Mouse (Mus musculus): ENCODE measurements around the gene Sphk1. TPM values are rescaled to one million over a fixed set of nuclear protein-coding genes. Genes with fewer than 3 reads are reported as not detected.

Sphk1 gene
- polyA plus RNA-seq, 1 experiment from 2014 or later, result 3.3 TPM

- no peak overlapping the region for H3K4me3 ChIP-seq (replicated peaks; ENCODE audit: low read length)
- no peak overlapping the region for H3K4me2 ChIP-seq (ENCODE audit: low read length)
- H3K36me3 ChIP-seq (ENCODE audit: control insufficient read depth, insufficient read depth), result no peaks in the 10 kb centered on the region
- H3K4me1 ChIP-seq (replicated peaks; ENCODE audit: control insufficient read depth, insufficient read depth, low read length), result no peaks in the 10 kb centered on the region; the same call in 1 of the 2 replicates
- no peaks in the 10 kb centered on the region for H3K9me3 ChIP-seq (ENCODE audit: control insufficient read depth, low read length)
- no peaks in the 10 kb centered on the region for H3K27me3 ChIP-seq (replicated peaks; ENCODE audit: control insufficient read depth, insufficient read depth, low read length)
- ATAC-seq, result no peak
- WGBS, result 78% methylated on average over 7 of the region's 7 CpGs
- H3K9ac ChIP-seq (replicated peaks; ENCODE audit: low read depth, low read length), result no peak overlapping the region
- H3K27ac ChIP-seq (ENCODE audit: low read length), result no peak overlapping the region
These were observed 34.7 kb downstream of the Sphk1 start for GRCm38 (mm10) chr11:116565283-116566041.

GRCm38 (mm10) chr11:116567531-116567930 is 36.8 kb downstream of the Sphk1 start:
- H3K4me2 ChIP-seq (ENCODE audit: low read length), result no peak overlapping the region
- H3K27ac ChIP-seq (ENCODE audit: low read length), result no peak overlapping the region
- 90% methylated on average over 8 of the region's 8 CpGs for WGBS
- no peaks in the 10 kb centered on the region for H3K27me3 ChIP-seq (replicated peaks; ENCODE audit: control insufficient read depth, insufficient read depth, low read length)
- no peak overlapping the region for H3K4me3 ChIP-seq (replicated peaks; ENCODE audit: low read length)
- H3K4me1 ChIP-seq (replicated peaks; ENCODE audit: control insufficient read depth, insufficient read depth, low read length), result peaks cover 6% of the 10 kb centered on the region
- H3K36me3 ChIP-seq (ENCODE audit: control insufficient read depth, insufficient read depth), result no peaks in the 10 kb centered on the region
- no peak overlapping the region for H3K9ac ChIP-seq (replicated peaks; ENCODE audit: low read depth, low read length)
- ATAC-seq, result no peak
- H3K9me3 ChIP-seq (ENCODE audit: control insufficient read depth, low read length), result no peaks in the 10 kb centered on the region

- H3K9ac ChIP-seq (replicated peaks; ENCODE audit: low read depth, low read length), result no peak overlapping the region
- H3K36me3 ChIP-seq (ENCODE audit: control insufficient read depth, insufficient read depth), result no peaks in the 10 kb centered on the region
- ATAC-seq, result no peak
- H3K4me1 ChIP-seq (replicated peaks; ENCODE audit: control insufficient read depth, insufficient read depth, low read length), result peaks cover 25% of the 10 kb centered on the region
- 81% methylated on average over 7 of the region's 7 CpGs for WGBS
- no peak overlapping the region for H3K4me3 ChIP-seq (replicated peaks; ENCODE audit: low read length)
- no peak overlapping the region for H3K27ac ChIP-seq (ENCODE audit: low read length)
- no peaks in the 10 kb centered on the region for H3K9me3 ChIP-seq (ENCODE audit: control insufficient read depth, low read length)
- H3K4me2 ChIP-seq (ENCODE audit: low read length), result no peak overlapping the region
- no peaks in the 10 kb centered on the region for H3K27me3 ChIP-seq (replicated peaks; ENCODE audit: control insufficient read depth, insufficient read depth, low read length)
These were observed 40.1 kb downstream of the Sphk1 start for GRCm38 (mm10) chr11:116570821-116571220.

GRCm38 (mm10) chr11:116571767-116572679 is 41.3 kb downstream of the Sphk1 start:
- WGBS, result 79% methylated on average over 19 of the region's 19 CpGs
- peaks cover 33% of the 10 kb centered on the region for H3K4me1 ChIP-seq (replicated peaks; ENCODE audit: control insufficient read depth, insufficient read depth, low read length)

GRCm38 (mm10) chr11:116572756-116573543 is 42.2 kb downstream of the Sphk1 start:
- ATAC-seq, result no peak
- Histone ChIP-seq H3K36me3 (ENCODE audit: control insufficient read depth, insufficient read depth) (no peaks in the 10 kb centered on the region), H3K9me3 (ENCODE audit: control insufficient read depth, low read length) (no peaks in the 10 kb centered on the region), H3K4me3 (replicated peaks; ENCODE audit: low read length) (no peak overlapping the region), H3K4me1 (replicated peaks; ENCODE audit: control insufficient read depth, insufficient read depth, low read length) (peaks cover 33% of the 10 kb centered on the region), H3K4me2 (ENCODE audit: low read length) (no peak overlapping the region), H3K9ac (replicated peaks; ENCODE audit: low read depth, low read length) (no peak overlapping the region), H3K27me3 (replicated peaks; ENCODE audit: control insufficient read depth, insufficient read depth, low read length) (no peaks in the 10 kb centered on the region), H3K27ac (ENCODE audit: low read length) (no peak overlapping the region; the same call in 1 of the 2 replicates)
- WGBS, result 62% methylated on average over 12 of the region's 12 CpGs

More at GRCm38 (mm10) chr11:116571767-116572679, 41.3 kb downstream of the Sphk1 start:
- Histone ChIP-seq H3K27ac (ENCODE audit: low read length) (no peak overlapping the region), H3K36me3 (ENCODE audit: control insufficient read depth, insufficient read depth) (no peaks in the 10 kb centered on the region), H3K4me3 (replicated peaks; ENCODE audit: low read length) (no peak overlapping the region), H3K4me2 (ENCODE audit: low read length) (no peak overlapping the region), H3K9me3 (ENCODE audit: control insufficient read depth, low read length) (no peaks in the 10 kb centered on the region), H3K9ac (replicated peaks; ENCODE audit: low read depth, low read length) (no peak overlapping the region), H3K27me3 (replicated peaks; ENCODE audit: control insufficient read depth, insufficient read depth, low read length) (no peaks in the 10 kb centered on the region)
- no peak for ATAC-seq

- Histone ChIP-seq H3K9me3 (ENCODE audit: control insufficient read depth, low read length) (no peaks in the 10 kb centered on the region), H3K27me3 (replicated peaks; ENCODE audit: control insufficient read depth, insufficient read depth, low read length) (no peaks in the 10 kb centered on the region), H3K4me2 (ENCODE audit: low read length) (no peak overlapping the region), H3K36me3 (ENCODE audit: control insufficient read depth, insufficient read depth) (no peaks in the 10 kb centered on the region), H3K27ac (ENCODE audit: low read length) (no peak overlapping the region), H3K4me3 (replicated peaks; ENCODE audit: low read length) (no peak overlapping the region), H3K9ac (replicated peaks; ENCODE audit: low read depth, low read length) (no peak overlapping the region), H3K4me1 (replicated peaks; ENCODE audit: control insufficient read depth, insufficient read depth, low read length) (peaks cover 44% of the 10 kb centered on the region)
- ATAC-seq, result no peak
- WGBS, result 58% methylated on average over 6 of the region's 6 CpGs
These were observed 43.8 kb downstream of the Sphk1 start for GRCm38 (mm10) chr11:116574486-116574885.

GRCm38 (mm10) chr11:116574982-116575381 is 44.3 kb downstream of the Sphk1 start:
- ATAC-seq, result no peak
- H3K9me3 ChIP-seq (ENCODE audit: control insufficient read depth, low read length), result no peaks in the 10 kb centered on the region
- no peak overlapping the region for H3K4me3 ChIP-seq (replicated peaks; ENCODE audit: low read length)
- 72% methylated on average over 6 of the region's 6 CpGs for WGBS
- H3K36me3 ChIP-seq (ENCODE audit: control insufficient read depth, insufficient read depth), result no peaks in the 10 kb centered on the region
- peaks cover 48% of the 10 kb centered on the region for H3K4me1 ChIP-seq (replicated peaks; ENCODE audit: control insufficient read depth, insufficient read depth, low read length)
- no peak overlapping the region for H3K27ac ChIP-seq (ENCODE audit: low read length)
- H3K27me3 ChIP-seq (replicated peaks; ENCODE audit: control insufficient read depth, insufficient read depth, low read length), result no peaks in the 10 kb centered on the region
- no peak overlapping the region for H3K9ac ChIP-seq (replicated peaks; ENCODE audit: low read depth, low read length)
- H3K4me2 ChIP-seq (ENCODE audit: low read length), result no peak overlapping the region

- ATAC-seq, result no peak
- Histone ChIP-seq H3K4me3 (replicated peaks; ENCODE audit: low read length) (no peak overlapping the region), H3K4me2 (ENCODE audit: low read length) (no peak overlapping the region), H3K27me3 (replicated peaks; ENCODE audit: control insufficient read depth, insufficient read depth, low read length) (no peaks in the 10 kb centered on the region), H3K4me1 (replicated peaks; ENCODE audit: control insufficient read depth, insufficient read depth, low read length) (peaks cover 52% of the 10 kb centered on the region), H3K9ac (replicated peaks; ENCODE audit: low read depth, low read length) (no peak overlapping the region), H3K27ac (ENCODE audit: low read length) (no peak overlapping the region), H3K9me3 (ENCODE audit: control insufficient read depth, low read length) (no peaks in the 10 kb centered on the region), H3K36me3 (ENCODE audit: control insufficient read depth, insufficient read depth) (no peaks in the 10 kb centered on the region)
- WGBS, result 93% methylated on average over 2 of the region's 2 CpGs
These were observed 44.7 kb downstream of the Sphk1 start for GRCm38 (mm10) chr11:116575396-116575795.

- no peak for ATAC-seq
- no peak overlapping the region for H3K27ac ChIP-seq (ENCODE audit: low read length)
- no peak overlapping the region for H3K4me3 ChIP-seq (replicated peaks; ENCODE audit: low read length)
- no peak overlapping the region; the same call in 1 of the 2 replicates for H3K4me2 ChIP-seq (ENCODE audit: low read length)
- H3K9ac ChIP-seq (replicated peaks; ENCODE audit: low read depth, low read length), result no peak overlapping the region
- no peaks in the 10 kb centered on the region for H3K9me3 ChIP-seq (ENCODE audit: control insufficient read depth, low read length)
- 85% methylated on average over 3 of the region's 3 CpGs for WGBS
- no peaks in the 10 kb centered on the region for H3K36me3 ChIP-seq (ENCODE audit: control insufficient read depth, insufficient read depth)
- no peaks in the 10 kb centered on the region for H3K27me3 ChIP-seq (replicated peaks; ENCODE audit: control insufficient read depth, insufficient read depth, low read length)
- H3K4me1 ChIP-seq (replicated peaks; ENCODE audit: control insufficient read depth, insufficient read depth, low read length), result peaks cover 33% of the 10 kb centered on the region
These were observed 48.6 kb downstream of the Sphk1 start for GRCm38 (mm10) chr11:116579280-116579679.
